Comparison of ENCODE assay signal across 12 mouse cellular contexts in the genomic region with DNA sequence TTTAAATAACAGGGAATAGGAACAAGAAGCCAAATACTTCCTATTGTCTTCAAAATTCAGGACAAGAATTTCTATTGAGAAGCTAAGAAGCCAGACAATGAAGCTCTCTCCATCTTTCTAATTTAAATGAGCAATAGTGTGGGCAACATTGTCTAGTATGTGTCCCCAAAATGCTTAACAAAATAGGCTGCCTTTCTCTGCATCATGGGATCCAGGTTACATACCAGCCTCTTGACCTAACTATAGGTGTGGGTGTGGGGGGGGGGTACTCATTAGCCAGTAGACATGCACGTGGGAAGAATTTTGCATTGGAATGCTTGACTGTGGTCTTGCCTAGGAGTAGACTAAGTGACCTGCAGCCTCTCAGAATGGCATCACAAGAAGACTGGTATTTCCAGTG.
"Had no signal": no experiment of that assay in that cellular context is flagged by ENCODE, and none has a peak within 500 bp of the region (broad histone marks: within the 10 kb centered on the region; RNA-seq: fewer than 3 reads in every experiment).

No protein-coding gene starts in this region.

- H3K36me3 ChIP-seq: midbrain, embryonic 10.5 days; midbrain, embryonic 12.5 days; neural tube, embryonic 12.5 days; stomach, embryonic 15.5 days had no signal

- DNase-seq: lung, adult 18-20 months; lung, embryonic 14.5 days; lung, postnatal 10 days; right cerebral cortex, postnatal 14 days; thymus, adult 2 months; thymus, postnatal 25 days; thymus, postnatal 4 days had no signal

- H3K9ac ChIP-seq: lung, embryonic 14.5 days; midbrain, embryonic 12.5 days; neural tube, embryonic 12.5 days; stomach, embryonic 15.5 days had no signal

- H3K9me3 ChIP-seq: midbrain, embryonic 10.5 days; midbrain, embryonic 12.5 days; neural tube, embryonic 12.5 days; stomach, embryonic 15.5 days had no signal

- H3K4me3 ChIP-seq: midbrain, embryonic 10.5 days; midbrain, embryonic 12.5 days; neural tube, embryonic 12.5 days; stomach, embryonic 15.5 days had no signal

- H3K4me1 ChIP-seq: midbrain, embryonic 10.5 days; midbrain, embryonic 12.5 days; neural tube, embryonic 12.5 days; stomach, embryonic 15.5 days had no signal

- H3K27me3 ChIP-seq: midbrain, embryonic 12.5 days; neural tube, embryonic 12.5 days; stomach, embryonic 15.5 days had no signal

- H3K27ac ChIP-seq: midbrain, embryonic 10.5 days; midbrain, embryonic 12.5 days; neural tube, embryonic 12.5 days; stomach, embryonic 15.5 days; stomach, postnatal 0 days had no signal
